Mouse (Mus musculus): Measurements from ENCODE around the gene Frmd4b. TPM values are rescaled to one million over a fixed set of nuclear protein-coding genes. Genes with fewer than 3 reads are reported as not detected.

The Frmd4b gene
- polyA plus RNA-seq, 1 experiment from 2014 or later, result 14.0 TPM

DNA sequence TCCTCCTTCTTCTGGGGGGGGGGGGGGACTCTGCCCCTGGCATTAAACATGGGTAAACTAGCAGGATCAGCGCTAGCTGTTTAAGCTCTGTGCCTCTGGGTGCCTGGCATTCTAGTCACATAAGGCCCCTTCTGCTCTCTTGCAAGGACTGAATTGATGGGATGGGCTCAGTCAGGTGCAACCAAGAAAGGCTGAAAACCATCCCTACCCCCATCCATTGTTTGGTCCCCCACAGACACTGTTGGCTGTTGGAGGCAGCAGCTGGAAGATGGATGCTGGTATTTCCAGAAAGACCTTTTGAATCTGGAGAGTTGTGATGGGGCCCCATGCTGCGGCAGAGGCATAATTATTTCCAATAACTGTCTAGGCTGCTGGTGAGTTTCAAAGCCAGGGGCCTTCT is 7.3 kb downstream of the Frmd4b start:
- 67% methylated on average over 2 of the region's 2 CpGs for WGBS
- ATAC-seq (ENCODE audit: low FRiP score, low read depth), result no peak
- H3K4me3 ChIP-seq, result no peak overlapping the region

DNA sequence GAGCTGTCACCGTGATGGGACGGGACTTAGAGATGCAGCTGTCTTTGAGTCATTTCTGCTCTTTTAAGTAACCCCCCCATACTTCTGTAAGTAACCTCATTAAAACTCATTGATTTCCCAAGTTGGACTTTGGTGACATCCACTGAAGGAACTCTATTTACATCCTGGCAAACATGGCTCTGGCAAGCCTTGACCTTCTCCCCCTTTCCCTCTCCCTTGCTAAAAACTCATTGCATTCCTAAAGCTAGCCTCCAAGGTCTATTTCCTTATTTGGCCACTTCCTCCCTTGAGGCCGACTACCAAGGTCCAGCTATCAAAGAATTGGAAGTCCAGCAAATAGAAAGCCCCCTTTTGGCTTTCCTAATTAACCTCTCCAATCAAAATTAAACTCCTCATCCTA is 9.7 kb downstream of the Frmd4b start:
- Histone ChIP-seq H3K9me3 (no peaks in the 10 kb centered on the region), H3K4me1 (peaks cover 10% of the 10 kb centered on the region), H3K4me3 (no peak overlapping the region), H3K27me3 (no peaks in the 10 kb centered on the region), H3K36me3 (no peaks in the 10 kb centered on the region), H3K9ac (no peak overlapping the region), H3K4me2 (replicated peaks) (no peak overlapping the region), H3K27ac (no peak overlapping the region)
- no peak for ATAC-seq (ENCODE audit: low FRiP score, low read depth)
- 61% methylated on average over 3 of the region's 3 CpGs for WGBS

More for the DNA sequence above, 7.3 kb downstream of the Frmd4b start:
- H3K27ac ChIP-seq, result no peak overlapping the region
- no peaks in the 10 kb centered on the region for H3K9me3 ChIP-seq
- H3K36me3 ChIP-seq, result no peaks in the 10 kb centered on the region
- H3K4me2 ChIP-seq (replicated peaks), result no peak overlapping the region
- H3K9ac ChIP-seq, result no peak overlapping the region
- H3K27me3 ChIP-seq, result peaks cover 7% of the 10 kb centered on the region
- peaks cover 10% of the 10 kb centered on the region for H3K4me1 ChIP-seq

DNA sequence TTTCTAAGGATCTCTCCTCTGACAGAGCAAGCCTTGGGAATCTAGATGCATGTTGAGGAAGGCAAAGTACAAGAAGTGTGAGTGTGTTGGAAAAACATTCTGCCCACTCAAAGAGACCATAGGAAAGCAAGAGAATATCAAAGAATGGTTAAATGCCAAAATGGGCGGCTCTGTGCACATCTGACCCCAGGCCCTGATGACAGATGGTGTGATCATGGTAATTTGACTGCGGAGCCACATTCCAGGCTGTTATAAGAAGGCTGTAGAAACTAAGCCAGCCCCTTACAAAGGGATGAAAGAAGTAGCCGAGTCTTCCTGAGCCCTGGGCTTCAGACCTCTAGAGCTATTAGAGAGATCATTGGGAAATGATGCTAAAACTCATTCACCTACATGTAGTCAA is 22.1 kb downstream of the Frmd4b start:
- H3K27me3 ChIP-seq, result no peaks in the 10 kb centered on the region
- no peak overlapping the region for H3K4me3 ChIP-seq
- ATAC-seq (ENCODE audit: low FRiP score, low read depth), result no peak
- WGBS, result 60% methylated on average over 3 of the region's 3 CpGs
- H3K4me1 ChIP-seq, result no peaks in the 10 kb centered on the region
- H3K4me2 ChIP-seq (replicated peaks), result no peak overlapping the region
- H3K9me3 ChIP-seq, result no peaks in the 10 kb centered on the region
- no peaks in the 10 kb centered on the region for H3K36me3 ChIP-seq
- H3K27ac ChIP-seq, result no peak overlapping the region
- no peak overlapping the region for H3K9ac ChIP-seq

DNA sequence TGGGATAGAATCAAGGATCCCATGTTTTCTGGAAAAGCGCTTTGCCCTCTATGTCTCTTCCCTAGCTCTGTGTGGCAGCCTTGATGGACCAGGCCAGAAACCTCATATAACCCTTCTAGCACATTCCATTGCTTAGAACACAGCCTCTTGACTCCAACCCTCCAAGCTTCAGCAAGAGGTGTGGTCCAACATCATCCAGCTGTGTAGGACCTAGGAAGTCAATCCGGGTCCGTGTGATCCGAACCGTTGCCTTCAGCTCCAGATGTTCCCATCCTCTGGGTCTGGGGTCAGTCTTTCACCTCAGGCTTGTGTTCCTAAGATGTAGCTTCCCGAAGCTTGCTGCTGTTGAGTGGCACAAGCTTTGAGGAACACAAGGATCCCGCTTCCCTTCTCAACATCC is 22.8 kb downstream of the Frmd4b start:
- Histone ChIP-seq H3K27me3 (no peaks in the 10 kb centered on the region), H3K27ac (no peak overlapping the region), H3K9ac (no peak overlapping the region), H3K36me3 (no peaks in the 10 kb centered on the region), H3K4me3 (no peak overlapping the region), H3K4me2 (replicated peaks) (no peak overlapping the region), H3K9me3 (no peaks in the 10 kb centered on the region), H3K4me1 (no peaks in the 10 kb centered on the region)
- no peak for ATAC-seq (ENCODE audit: low FRiP score, low read depth)
- 89% methylated on average over 7 of the region's 7 CpGs for WGBS

DNA sequence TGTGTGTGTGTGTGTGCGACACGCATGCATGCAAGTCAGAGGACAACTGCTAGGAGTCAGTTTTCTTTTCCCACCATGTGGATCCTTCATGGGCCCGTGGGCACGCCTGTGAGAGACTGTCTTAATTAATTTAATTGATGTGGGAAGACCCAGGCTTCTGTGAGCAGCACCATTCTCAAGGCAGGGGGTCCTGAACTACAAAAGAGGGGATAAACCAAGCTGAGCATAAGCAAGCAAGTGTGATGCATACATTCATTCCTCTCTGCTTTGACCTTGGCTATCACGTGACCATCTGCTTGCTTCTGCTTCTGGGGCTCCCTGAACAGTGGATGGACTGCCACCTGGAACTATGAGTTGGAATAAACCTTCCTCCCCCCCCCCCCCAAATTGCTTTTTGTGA is 27.1 kb downstream of the Frmd4b start:
- 0 out of 2 replicates have a peak, but pooled peaks cover 3% of the 10 kb centered on the region for H3K4me1 ChIP-seq
- H3K9ac ChIP-seq, result no peak overlapping the region
- H3K27me3 ChIP-seq, result no peaks in the 10 kb centered on the region
- WGBS, result 70% methylated on average over 5 of the region's 5 CpGs
- H3K4me3 ChIP-seq, result no peak overlapping the region
- no peak for ATAC-seq (ENCODE audit: low FRiP score, low read depth)
- no peaks in the 10 kb centered on the region for H3K36me3 ChIP-seq
- H3K9me3 ChIP-seq, result no peaks in the 10 kb centered on the region
- no peak overlapping the region for H3K4me2 ChIP-seq (replicated peaks)
- no peak overlapping the region for H3K27ac ChIP-seq

DNA sequence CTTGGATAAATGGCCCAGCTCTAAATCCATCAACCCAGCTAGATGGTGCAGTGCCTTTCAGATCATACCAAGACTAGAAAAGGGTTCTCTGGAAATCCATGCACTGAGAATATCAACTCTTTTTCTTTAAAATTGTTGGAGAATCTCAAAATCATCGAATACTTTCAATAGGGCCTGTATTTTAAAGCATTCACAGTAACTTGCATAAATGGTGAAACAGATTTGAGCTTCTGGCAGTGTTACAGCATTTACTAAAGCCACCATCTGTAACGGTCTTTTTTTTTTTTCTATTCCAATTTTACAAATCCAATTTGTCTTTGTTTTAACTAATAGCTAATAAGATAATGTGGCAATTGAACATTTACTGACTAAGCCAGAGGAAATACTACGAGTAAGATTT is 27.8 kb downstream of the Frmd4b start:
- 0 out of 2 replicates have a peak, but pooled peaks cover 3% of the 10 kb centered on the region for H3K4me1 ChIP-seq
- H3K4me3 ChIP-seq, result no peak overlapping the region
- H3K36me3 ChIP-seq, result no peaks in the 10 kb centered on the region
- H3K27ac ChIP-seq, result no peak overlapping the region
- ATAC-seq (ENCODE audit: low FRiP score, low read depth), result no peak
- WGBS, result 77% methylated on average over 3 of the region's 3 CpGs
- no peak overlapping the region for H3K4me2 ChIP-seq (replicated peaks)
- H3K9ac ChIP-seq, result no peak overlapping the region
- H3K9me3 ChIP-seq, result no peaks in the 10 kb centered on the region
- no peaks in the 10 kb centered on the region for H3K27me3 ChIP-seq

DNA sequence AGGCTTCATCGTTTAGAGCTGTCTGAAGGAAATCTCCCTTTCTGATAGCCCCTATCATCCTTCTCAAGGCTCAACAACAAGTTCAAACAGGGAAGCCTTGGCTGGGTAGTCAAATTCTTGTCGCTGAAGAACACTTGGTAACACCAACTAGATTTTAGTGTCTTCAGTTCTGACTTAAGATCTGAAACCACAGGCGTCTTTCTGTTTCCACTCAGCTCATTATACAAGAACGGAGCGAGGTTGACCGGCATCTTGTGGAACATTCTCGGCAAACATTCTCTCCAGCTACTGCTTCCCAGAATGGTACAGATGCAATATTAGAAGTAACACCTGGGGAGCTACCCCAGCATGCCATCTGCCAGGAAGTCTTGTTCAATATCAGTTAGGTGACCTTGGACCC is 28.3 kb downstream of the Frmd4b start:
- no peaks in the 10 kb centered on the region for H3K9me3 ChIP-seq
- no peak for ATAC-seq (ENCODE audit: low FRiP score, low read depth)
- no peak overlapping the region for H3K4me3 ChIP-seq
- no peaks in the 10 kb centered on the region for H3K27me3 ChIP-seq
- H3K36me3 ChIP-seq, result no peaks in the 10 kb centered on the region
- no peak overlapping the region for H3K4me2 ChIP-seq (replicated peaks)
- H3K27ac ChIP-seq, result no peak overlapping the region
- H3K9ac ChIP-seq, result no peak overlapping the region
- WGBS, result 83% methylated on average over 7 of the region's 7 CpGs
- 0 out of 2 replicates have a peak, but pooled peaks cover 3% of the 10 kb centered on the region for H3K4me1 ChIP-seq

DNA sequence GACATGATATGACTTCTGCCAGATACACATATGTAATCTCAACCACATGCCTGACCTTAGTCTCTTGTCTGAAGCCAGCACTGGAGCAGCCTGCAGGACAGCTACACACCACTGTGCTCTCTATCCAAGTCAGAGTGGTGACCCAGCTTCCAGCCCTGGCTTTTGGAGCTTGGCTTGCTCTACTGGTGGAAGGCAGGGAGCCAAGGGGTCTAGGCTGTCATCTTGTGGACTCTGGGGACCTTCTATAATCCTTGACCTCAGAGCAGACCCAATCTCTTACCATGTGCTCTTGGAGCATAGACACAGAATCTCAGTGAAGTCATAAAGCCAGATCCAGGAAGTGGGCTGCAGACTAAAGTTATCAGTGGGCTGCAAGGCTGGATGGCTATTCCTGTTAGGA is 30.7 kb downstream of the Frmd4b start:
- no peak for ATAC-seq (ENCODE audit: low FRiP score, low read depth)

DNA sequence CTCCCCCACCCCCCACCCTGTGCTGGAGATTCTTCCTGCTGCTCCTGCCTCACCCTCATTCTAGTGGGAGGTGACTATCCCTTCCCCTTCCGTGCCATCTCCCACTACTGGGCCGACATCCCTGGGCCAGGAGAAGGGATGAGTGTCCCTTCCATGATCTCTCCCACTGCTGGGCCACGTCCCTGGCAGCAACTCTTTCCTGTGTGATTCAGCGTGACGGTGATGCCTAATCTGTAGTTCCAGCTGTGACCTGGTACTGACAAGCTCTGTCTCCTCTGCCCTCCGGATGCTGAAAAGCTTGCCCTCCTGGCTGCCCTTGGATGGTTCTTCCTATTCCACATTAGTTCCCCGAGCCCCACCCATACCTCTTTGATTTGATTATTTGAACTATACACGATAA is 31.3 kb downstream of the Frmd4b start:
- Histone ChIP-seq H3K9me3 (no peaks in the 10 kb centered on the region), H3K4me2 (replicated peaks) (no peak overlapping the region), H3K9ac (no peak overlapping the region), H3K27ac (no peak overlapping the region), H3K4me1 (0 out of 2 replicates have a peak, but pooled peaks cover 3% of the 10 kb centered on the region), H3K27me3 (no peaks in the 10 kb centered on the region), H3K36me3 (no peaks in the 10 kb centered on the region), H3K4me3 (no peak overlapping the region)
- WGBS, result 82% methylated on average over 8 of the region's 8 CpGs
- no peak for ATAC-seq (ENCODE audit: low FRiP score, low read depth)

More for the DNA sequence above, 30.7 kb downstream of the Frmd4b start:
- no peak overlapping the region for H3K27ac ChIP-seq
- no peak overlapping the region for H3K9ac ChIP-seq
- H3K4me3 ChIP-seq, result no peak overlapping the region
- H3K4me1 ChIP-seq, result 0 out of 2 replicates have a peak, but pooled peaks cover 3% of the 10 kb centered on the region
- no peaks in the 10 kb centered on the region for H3K9me3 ChIP-seq
- H3K27me3 ChIP-seq, result no peaks in the 10 kb centered on the region
- no peak overlapping the region for H3K4me2 ChIP-seq (replicated peaks)
- H3K36me3 ChIP-seq, result no peaks in the 10 kb centered on the region

DNA sequence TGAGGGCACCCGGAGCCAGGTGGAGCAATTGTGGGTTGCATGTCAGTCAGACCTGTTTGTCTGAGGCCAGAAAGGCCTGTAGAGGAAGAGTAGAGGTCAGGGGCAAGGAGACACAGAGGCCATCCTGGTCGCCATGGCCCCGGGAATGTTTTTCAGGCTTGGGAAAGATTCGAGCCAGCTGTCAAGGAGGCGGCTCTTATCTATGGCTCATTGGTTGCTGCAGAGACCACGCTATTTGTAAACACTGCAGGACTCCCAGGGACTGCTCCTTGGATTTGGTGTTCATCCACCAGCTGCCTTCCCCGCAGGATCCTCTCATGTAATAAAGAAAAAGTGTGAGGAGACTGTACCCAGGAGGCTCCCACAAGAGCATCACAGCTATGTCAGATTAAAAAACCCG is 34.6 kb downstream of the Frmd4b start:
- 61% methylated on average over 8 of the region's 8 CpGs for WGBS
- no peak for ATAC-seq (ENCODE audit: low FRiP score, low read depth)
- Histone ChIP-seq H3K9me3 (no peaks in the 10 kb centered on the region), H3K4me3 (no peak overlapping the region), H3K4me1 (peaks cover 18% of the 10 kb centered on the region; the same call in 1 of the 2 replicates), H3K27me3 (no peaks in the 10 kb centered on the region), H3K36me3 (no peaks in the 10 kb centered on the region), H3K4me2 (replicated peaks) (no peak overlapping the region), H3K27ac (no peak overlapping the region), H3K9ac (no peak overlapping the region)

DNA sequence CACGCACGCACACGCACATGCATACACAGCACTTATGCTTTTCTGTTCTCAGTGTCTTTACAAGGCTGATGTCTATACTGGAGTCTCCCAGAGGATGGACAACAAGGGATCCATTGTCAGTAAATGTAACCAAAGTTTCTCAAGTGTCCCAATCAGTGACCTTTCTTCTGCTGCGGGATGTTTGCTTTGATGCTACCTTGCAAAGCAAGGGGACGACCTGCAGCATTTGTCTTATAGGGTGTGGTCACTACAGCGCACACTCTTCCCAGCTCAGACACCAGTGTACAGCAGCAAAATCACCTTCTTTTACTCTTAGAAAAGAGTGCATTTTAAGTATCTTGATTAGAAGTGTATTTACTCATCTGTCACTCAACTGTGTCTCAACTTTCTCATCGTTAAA is 35.4 kb downstream of the Frmd4b start:
- H3K27ac ChIP-seq, result no peak overlapping the region
- H3K27me3 ChIP-seq, result no peaks in the 10 kb centered on the region
- peaks cover 18% of the 10 kb centered on the region; the same call in 1 of the 2 replicates for H3K4me1 ChIP-seq
- ATAC-seq (ENCODE audit: low FRiP score, low read depth), result no peak
- H3K36me3 ChIP-seq, result no peaks in the 10 kb centered on the region
- H3K4me2 ChIP-seq (replicated peaks), result no peak overlapping the region
- no peak overlapping the region for H3K9ac ChIP-seq
- 88% methylated on average over 7 of the region's 7 CpGs for WGBS
- H3K9me3 ChIP-seq, result no peaks in the 10 kb centered on the region
- H3K4me3 ChIP-seq, result no peak overlapping the region

DNA sequence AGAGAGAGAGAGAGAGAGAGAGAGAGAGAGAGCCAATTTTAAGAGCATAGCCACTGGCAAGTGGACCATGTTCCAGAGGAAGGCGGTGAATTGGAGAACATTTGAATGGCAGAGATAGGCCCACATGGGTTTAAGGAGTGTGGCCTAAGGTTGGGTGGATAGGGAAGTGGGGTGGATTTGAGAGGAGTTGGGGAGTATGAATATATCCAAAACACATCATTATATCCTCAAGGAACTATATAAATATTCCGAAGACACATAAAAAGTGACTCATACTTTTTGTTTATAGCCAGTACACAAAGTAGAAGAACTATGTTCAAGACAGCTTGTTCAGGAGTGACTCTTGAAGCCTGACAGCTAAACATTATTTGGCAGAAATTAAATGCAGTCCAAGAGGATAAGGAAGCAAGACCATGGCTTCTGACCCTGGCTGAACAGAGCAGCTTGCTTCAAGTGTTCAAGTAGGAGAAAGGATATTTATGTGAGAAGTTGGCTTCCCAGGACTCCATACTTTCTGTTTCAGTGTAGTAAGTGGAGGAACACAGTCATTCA is 36.8 kb downstream of the Frmd4b start:
- Histone ChIP-seq H3K4me1 (peaks cover 15% of the 10 kb centered on the region; the same call in 1 of the 2 replicates), H3K4me2 (replicated peaks) (no peak overlapping the region), H3K36me3 (no peaks in the 10 kb centered on the region), H3K4me3 (no peak overlapping the region), H3K27ac (no peak overlapping the region), H3K27me3 (no peaks in the 10 kb centered on the region), H3K9ac (no peak overlapping the region), H3K9me3 (no peaks in the 10 kb centered on the region)
- no peak for ATAC-seq (ENCODE audit: low FRiP score, low read depth)
- WGBS, result 92% methylated on average over 2 of the region's 2 CpGs

DNA sequence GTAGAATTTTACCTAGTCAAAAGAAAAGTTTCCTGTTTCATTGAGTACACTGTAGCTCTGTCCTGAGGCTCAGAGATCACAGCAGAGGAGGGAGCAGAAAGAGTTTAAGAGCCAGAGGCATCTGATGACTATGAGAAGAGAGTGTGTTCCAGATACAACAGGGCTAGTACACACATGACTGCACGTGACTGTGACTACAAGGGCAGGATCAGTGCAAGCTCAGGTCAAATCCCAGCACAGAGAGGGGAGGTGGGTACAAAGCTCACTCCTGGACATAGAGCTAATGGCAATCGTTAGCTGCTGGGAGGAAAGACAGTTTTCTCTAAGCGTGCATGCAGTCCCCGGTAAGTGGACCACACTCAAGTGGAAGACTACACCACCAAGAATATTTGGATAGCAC is 37.6 kb downstream of the Frmd4b start:
- H3K4me2 ChIP-seq (replicated peaks), result no peak overlapping the region
- H3K27me3 ChIP-seq, result no peaks in the 10 kb centered on the region
- no peak overlapping the region for H3K4me3 ChIP-seq
- H3K4me1 ChIP-seq, result peaks cover 15% of the 10 kb centered on the region; the same call in 1 of the 2 replicates
- no peaks in the 10 kb centered on the region for H3K9me3 ChIP-seq
- H3K36me3 ChIP-seq, result no peaks in the 10 kb centered on the region
- H3K27ac ChIP-seq, result no peak overlapping the region
- H3K9ac ChIP-seq, result no peak overlapping the region
- 69% methylated on average over 4 of the region's 4 CpGs for WGBS
- ATAC-seq (ENCODE audit: low FRiP score, low read depth), result no peak
